Mouse (Mus musculus) R1 (cell line): Measurements from ENCODE around the gene Efcab6.

ENCODE experiments used
- DNase-seq: peaks from one replicate; pipeline ENCODE4 v3.0.0-alpha.2; 2018; ENCODE audit warnings: low read depth, low spot score

Gene Efcab6

GRCm38 (mm10) chr15:84058841-84059240 lies 6.3 kb downstream of the Efcab6 start:
- DNase-seq, result no peak

- DNase-seq, result peak; percentile 46
Measured at GRCm38 (mm10) chr15:84056083-84056482, 9.1 kb downstream of the Efcab6 start.

GRCm38 (mm10) chr15:84053859-84054258 lies 11.3 kb downstream of the Efcab6 start:
- DNase-seq, result peak; percentile 73

GRCm38 (mm10) chr15:84053240-84053639 lies 11.9 kb downstream of the Efcab6 start:
- no peak for DNase-seq

- no peak for DNase-seq
Measured at GRCm38 (mm10) chr15:84052390-84052789, 12.8 kb downstream of the Efcab6 start.

GRCm38 (mm10) chr15:84049570-84049969 lies 15.6 kb downstream of the Efcab6 start:
- no peak for DNase-seq

GRCm38 (mm10) chr15:84045562-84045961 lies 19.6 kb downstream of the Efcab6 start:
- DNase-seq, result peak; percentile 76

- no peak for DNase-seq
Measured at GRCm38 (mm10) chr15:84037067-84037466, 28.1 kb downstream of the Efcab6 start.

- peak; percentile 10 for DNase-seq
Measured at GRCm38 (mm10) chr15:84025651-84026050, 39.5 kb downstream of the Efcab6 start.

- no peak for DNase-seq
Measured at GRCm38 (mm10) chr15:84024851-84025250, 40.3 kb downstream of the Efcab6 start.

- DNase-seq, result peak; percentile 31
Measured at GRCm38 (mm10) chr15:84009366-84010083, 55.7 kb downstream of the Efcab6 start.

GRCm38 (mm10) chr15:84004306-84004705 lies 60.9 kb downstream of the Efcab6 start:
- no peak for DNase-seq

- no peak for DNase-seq
Measured at GRCm38 (mm10) chr15:83999071-83999470, 66.1 kb downstream of the Efcab6 start.

GRCm38 (mm10) chr15:83998586-83998985 lies 66.6 kb downstream of the Efcab6 start:
- DNase-seq, result no peak

GRCm38 (mm10) chr15:83998115-83998514 lies 67.1 kb downstream of the Efcab6 start:
- no peak for DNase-seq

GRCm38 (mm10) chr15:83997550-83997949 lies 67.6 kb downstream of the Efcab6 start:
- DNase-seq, result no peak

- DNase-seq, result no peak
Measured at GRCm38 (mm10) chr15:83996864-83997263, 68.3 kb downstream of the Efcab6 start.

- no peak for DNase-seq
Measured at GRCm38 (mm10) chr15:83992191-83992590, 73.0 kb downstream of the Efcab6 start.

GRCm38 (mm10) chr15:83991461-83991860 lies 73.7 kb downstream of the Efcab6 start:
- peak; percentile 81 for DNase-seq

GRCm38 (mm10) chr15:83989241-83989640 lies 75.9 kb downstream of the Efcab6 start:
- DNase-seq, result no peak

- DNase-seq, result no peak
Measured at GRCm38 (mm10) chr15:83988087-83988486, 77.1 kb downstream of the Efcab6 start.

- peak; percentile 21 for DNase-seq
Measured at GRCm38 (mm10) chr15:83982186-83982936, 82.8 kb downstream of the Efcab6 start.

GRCm38 (mm10) chr15:83978865-83979264 lies 86.3 kb downstream of the Efcab6 start:
- DNase-seq, result peak; percentile 98
